Mouse (Mus musculus): ENCODE results near the gene Prkn. TPM values are rescaled to one million over a fixed set of nuclear protein-coding genes. Genes with fewer than 3 reads are reported as not detected.

Gene Prkn
- polyA plus RNA-seq, 1 experiment, result not detected

- no peaks in the 10 kb centered on the region for H3K79me2 ChIP-seq (ENCODE audit: control insufficient read depth, insufficient read depth)
- no peaks in the 10 kb centered on the region for H3K27me3 ChIP-seq (ENCODE audit: control insufficient read depth, insufficient read depth, insufficient read length)
- H3K4me3 ChIP-seq (ENCODE audit: insufficient read depth, poor library complexity, severe bottlenecking), result no peak overlapping the region
- no peak overlapping the region for H3ac ChIP-seq (ENCODE audit: control insufficient read depth, insufficient read length, low read depth)
- TF ChIP-seq MYOD1 (IDR thresholded peaks at IDR 0.05; ENCODE audit: control insufficient read depth, insufficient read length, low read depth), result peak; percentile 49
- no peak for TF ChIP-seq CTCF (IDR thresholded peaks at IDR 0.05; ENCODE audit: control insufficient read depth, insufficient read depth, insufficient read length)
- no peaks in the 10 kb centered on the region for H3K36me3 ChIP-seq (ENCODE audit: control insufficient read depth, insufficient read depth)
- no peaks in the 10 kb centered on the region for H3K79me3 ChIP-seq (ENCODE audit: low read depth)
These were observed 252.7 kb downstream of the Prkn start for GRCm38 (mm10) chr17:11092900-11093299.

GRCm38 (mm10) chr17:11093321-11093720 is 253.1 kb downstream of the Prkn start:
- TF ChIP-seq MYOG (IDR thresholded peaks at IDR 0.05; ENCODE audit: control insufficient read depth, extremely low read depth, insufficient read length) (no peak), FOSL1 (IDR thresholded peaks at IDR 0.05; ENCODE audit: insufficient read depth, low read length, poor library complexity, severe bottlenecking) (no peak), CTCF (IDR thresholded peaks at IDR 0.05; ENCODE audit: control insufficient read depth, insufficient read depth, insufficient read length) (no peak), CEBPB (IDR thresholded peaks at IDR 0.05; ENCODE audit: low read depth) (no peak), MYOD1 (IDR thresholded peaks at IDR 0.05; ENCODE audit: control insufficient read depth, insufficient read length, low read depth) (no peak), USF1 (IDR thresholded peaks at IDR 0.05; ENCODE audit: low read depth) (no peak), MAX (IDR thresholded peaks at IDR 0.05) (no peak)
- no peak overlapping the region for H3ac ChIP-seq (ENCODE audit: control insufficient read depth, insufficient read length, low read depth)

GRCm38 (mm10) chr17:11107007-11107406 is 266.8 kb downstream of the Prkn start:
- H3ac ChIP-seq (ENCODE audit: control insufficient read depth, insufficient read length, low read depth), result no peak overlapping the region
- no peak overlapping the region for H3K4me3 ChIP-seq (ENCODE audit: insufficient read depth, poor library complexity, severe bottlenecking)
- no peaks in the 10 kb centered on the region for H3K79me2 ChIP-seq (ENCODE audit: control insufficient read depth, insufficient read depth)
- no peak for TF ChIP-seq FOSL1 (IDR thresholded peaks at IDR 0.05; ENCODE audit: insufficient read depth, low read length, poor library complexity, severe bottlenecking)
- TF ChIP-seq MAX (IDR thresholded peaks at IDR 0.05), result no peak
- TF ChIP-seq CTCF (IDR thresholded peaks at IDR 0.05; ENCODE audit: control insufficient read depth, insufficient read depth, insufficient read length), result no peak
- TF ChIP-seq MYOG (IDR thresholded peaks at IDR 0.05; ENCODE audit: control insufficient read depth, extremely low read depth, insufficient read length), result no peak
- TF ChIP-seq MYOD1 (IDR thresholded peaks at IDR 0.05; ENCODE audit: control insufficient read depth, insufficient read length, low read depth), result no peak
- TF ChIP-seq CEBPB (IDR thresholded peaks at IDR 0.05; ENCODE audit: low read depth), result no peak
- TF ChIP-seq USF1 (IDR thresholded peaks at IDR 0.05; ENCODE audit: low read depth), result no peak
- no peaks in the 10 kb centered on the region for H3K36me3 ChIP-seq (ENCODE audit: control insufficient read depth, insufficient read depth)
- H3K79me3 ChIP-seq (ENCODE audit: low read depth), result no peaks in the 10 kb centered on the region
- no peaks in the 10 kb centered on the region for H3K27me3 ChIP-seq (ENCODE audit: control insufficient read depth, insufficient read depth, insufficient read length)

More at GRCm38 (mm10) chr17:11093321-11093720, 253.1 kb downstream of the Prkn start:
- H3K79me3 ChIP-seq (ENCODE audit: low read depth), result no peaks in the 10 kb centered on the region
- H3K27me3 ChIP-seq (ENCODE audit: control insufficient read depth, insufficient read depth, insufficient read length), result no peaks in the 10 kb centered on the region
- no peaks in the 10 kb centered on the region for H3K79me2 ChIP-seq (ENCODE audit: control insufficient read depth, insufficient read depth)
- no peak overlapping the region for H3K4me3 ChIP-seq (ENCODE audit: insufficient read depth, poor library complexity, severe bottlenecking)
- no peaks in the 10 kb centered on the region for H3K36me3 ChIP-seq (ENCODE audit: control insufficient read depth, insufficient read depth)

- H3ac ChIP-seq (ENCODE audit: control insufficient read depth, insufficient read length, low read depth), result no peak overlapping the region
- H3K4me3 ChIP-seq (ENCODE audit: insufficient read depth, poor library complexity, severe bottlenecking), result no peak overlapping the region
- no peak for TF ChIP-seq MYOG (IDR thresholded peaks at IDR 0.05; ENCODE audit: control insufficient read depth, extremely low read depth, insufficient read length)
- no peak for TF ChIP-seq FOSL1 (IDR thresholded peaks at IDR 0.05; ENCODE audit: insufficient read depth, low read length, poor library complexity, severe bottlenecking)
- no peak for TF ChIP-seq MAX (IDR thresholded peaks at IDR 0.05)
- TF ChIP-seq MYOD1 (IDR thresholded peaks at IDR 0.05; ENCODE audit: control insufficient read depth, insufficient read length, low read depth), result no peak
- no peak for TF ChIP-seq CTCF (IDR thresholded peaks at IDR 0.05; ENCODE audit: control insufficient read depth, insufficient read depth, insufficient read length)
- TF ChIP-seq CEBPB (IDR thresholded peaks at IDR 0.05; ENCODE audit: low read depth), result no peak
- no peak for TF ChIP-seq USF1 (IDR thresholded peaks at IDR 0.05; ENCODE audit: low read depth)
- H3K36me3 ChIP-seq (ENCODE audit: control insufficient read depth, insufficient read depth), result no peaks in the 10 kb centered on the region
- H3K79me3 ChIP-seq (ENCODE audit: low read depth), result no peaks in the 10 kb centered on the region
- H3K27me3 ChIP-seq (ENCODE audit: control insufficient read depth, insufficient read depth, insufficient read length), result no peaks in the 10 kb centered on the region
- no peaks in the 10 kb centered on the region for H3K79me2 ChIP-seq (ENCODE audit: control insufficient read depth, insufficient read depth)
These were observed 267.7 kb downstream of the Prkn start for GRCm38 (mm10) chr17:11107916-11108315.

GRCm38 (mm10) chr17:11117508-11117907 is 277.3 kb downstream of the Prkn start:
- TF ChIP-seq MYOG (IDR thresholded peaks at IDR 0.05; ENCODE audit: control insufficient read depth, extremely low read depth, insufficient read length), result no peak
- no peak for TF ChIP-seq FOSL1 (IDR thresholded peaks at IDR 0.05; ENCODE audit: insufficient read depth, low read length, poor library complexity, severe bottlenecking)
- no peak for TF ChIP-seq CEBPB (IDR thresholded peaks at IDR 0.05; ENCODE audit: low read depth)
- no peak for TF ChIP-seq MAX (IDR thresholded peaks at IDR 0.05)
- no peak for TF ChIP-seq CTCF (IDR thresholded peaks at IDR 0.05; ENCODE audit: control insufficient read depth, insufficient read depth, insufficient read length)
- H3ac ChIP-seq (ENCODE audit: control insufficient read depth, insufficient read length, low read depth), result no peak overlapping the region

GRCm38 (mm10) chr17:11124048-11124447 is 283.9 kb downstream of the Prkn start:
- Histone ChIP-seq H3K4me3 (ENCODE audit: insufficient read depth, poor library complexity, severe bottlenecking) (no peak overlapping the region), H3K27me3 (ENCODE audit: control insufficient read depth, insufficient read depth, insufficient read length) (no peaks in the 10 kb centered on the region), H3K36me3 (ENCODE audit: control insufficient read depth, insufficient read depth) (no peaks in the 10 kb centered on the region), H3K79me3 (ENCODE audit: low read depth) (no peaks in the 10 kb centered on the region), H3K79me2 (ENCODE audit: control insufficient read depth, insufficient read depth) (no peaks in the 10 kb centered on the region), H3ac (ENCODE audit: control insufficient read depth, insufficient read length, low read depth) (no peak overlapping the region)
- TF ChIP-seq CTCF (IDR thresholded peaks at IDR 0.05; ENCODE audit: control insufficient read depth, insufficient read depth, insufficient read length), result no peak

More at GRCm38 (mm10) chr17:11117508-11117907, 277.3 kb downstream of the Prkn start:
- Histone ChIP-seq H3K79me2 (ENCODE audit: control insufficient read depth, insufficient read depth) (no peaks in the 10 kb centered on the region), H3K4me3 (ENCODE audit: insufficient read depth, poor library complexity, severe bottlenecking) (no peak overlapping the region), H3K36me3 (ENCODE audit: control insufficient read depth, insufficient read depth) (no peaks in the 10 kb centered on the region), H3K27me3 (ENCODE audit: control insufficient read depth, insufficient read depth, insufficient read length) (no peaks in the 10 kb centered on the region), H3K79me3 (ENCODE audit: low read depth) (no peaks in the 10 kb centered on the region)
